Mouse (Mus musculus): ENCODE data around the gene Dclre1b. TPM values are rescaled to one million over a fixed set of nuclear protein-coding genes. Genes with fewer than 3 reads are reported as not detected.
"Not testable (repeated sequence)": the region's sequence is repeated elsewhere in the genome, so short reads cannot be mapped to it uniquely, and the experiment has no call there.

Gene Dclre1b
- polyA plus RNA-seq, 1 experiment from 2014 or later = 23.0 TPM

- no peak for ATAC-seq (ENCODE audit: low FRiP score, low TSS enrichment)
- Histone ChIP-seq H3K27ac (replicated peaks; ENCODE audit: low read depth, low read length) (no peak overlapping the region), H3K27me3 (ENCODE audit: control insufficient read depth, insufficient read depth, low read length) (no peaks in the 10 kb centered on the region), H3K4me1 (ENCODE audit: control insufficient read depth, insufficient read depth, low read length) (no peaks in the 10 kb centered on the region), H3K4me2 (ENCODE audit: low read length) (no peak overlapping the region), H3K36me3 (ENCODE audit: control insufficient read depth, insufficient read depth, low read length) (no peaks in the 10 kb centered on the region), H3K9me3 (ENCODE audit: control insufficient read depth, low read length) (no peaks in the 10 kb centered on the region), H3K9ac (replicated peaks; ENCODE audit: low read length) (no peak overlapping the region), H3K4me3 (replicated peaks; ENCODE audit: low read depth, low read length) (no peak overlapping the region)
- 86% methylated on average over 9 of the region's 9 CpGs for WGBS
- no peak for DNase-seq
Observed at GRCm38 (mm10) chr3:103850644-103851363, 41.6 kb upstream of the Dclre1b start.

- H3K4me1 ChIP-seq (ENCODE audit: control insufficient read depth, insufficient read depth, low read length); H3K36me3 ChIP-seq (ENCODE audit: control insufficient read depth, insufficient read depth, low read length); H3K4me3 ChIP-seq (replicated peaks; ENCODE audit: low read depth, low read length); H3K9ac ChIP-seq (replicated peaks; ENCODE audit: low read length); H3K27me3 ChIP-seq (ENCODE audit: control insufficient read depth, insufficient read depth, low read length); ATAC-seq (ENCODE audit: low FRiP score, low TSS enrichment); H3K4me2 ChIP-seq (ENCODE audit: low read length); DNase-seq; H3K9me3 ChIP-seq (ENCODE audit: control insufficient read depth, low read length); H3K27ac ChIP-seq (replicated peaks; ENCODE audit: low read depth, low read length): not testable (repeated sequence)
- WGBS = 93% methylated on average over 7 of the region's 7 CpGs
Observed at GRCm38 (mm10) chr3:103840946-103841345, 31.7 kb upstream of the Dclre1b start.

GRCm38 (mm10) chr3:103840195-103840594, 31.0 kb upstream of the Dclre1b start:
- ATAC-seq (ENCODE audit: low FRiP score, low TSS enrichment); H3K36me3 ChIP-seq (ENCODE audit: control insufficient read depth, insufficient read depth, low read length): not testable (repeated sequence)
- WGBS = 71% methylated on average over 3 of the region's 3 CpGs

GRCm38 (mm10) chr3:103839711-103840110, 30.5 kb upstream of the Dclre1b start:
- no peak for ATAC-seq (ENCODE audit: low FRiP score, low TSS enrichment)
- H3K27me3 ChIP-seq (ENCODE audit: control insufficient read depth, insufficient read depth, low read length) = no peaks in the 10 kb centered on the region
- H3K4me1 ChIP-seq (ENCODE audit: control insufficient read depth, insufficient read depth, low read length) = no peaks in the 10 kb centered on the region
- H3K27ac ChIP-seq (replicated peaks; ENCODE audit: low read depth, low read length) = no peak overlapping the region
- no peak for DNase-seq
- H3K4me2 ChIP-seq (ENCODE audit: low read length) = no peak overlapping the region
- no peaks in the 10 kb centered on the region; the same call in 1 of the 2 replicates for H3K9me3 ChIP-seq (ENCODE audit: control insufficient read depth, low read length)
- no peak overlapping the region for H3K9ac ChIP-seq (replicated peaks; ENCODE audit: low read length)
- no peak overlapping the region for H3K4me3 ChIP-seq (replicated peaks; ENCODE audit: low read depth, low read length)
- WGBS = 93% methylated on average over 6 of the region's 6 CpGs
- no peaks in the 10 kb centered on the region for H3K36me3 ChIP-seq (ENCODE audit: control insufficient read depth, insufficient read depth, low read length)

More at GRCm38 (mm10) chr3:103840195-103840594, 31.0 kb upstream of the Dclre1b start:
- H3K4me1 ChIP-seq (ENCODE audit: control insufficient read depth, insufficient read depth, low read length); H3K9ac ChIP-seq (replicated peaks; ENCODE audit: low read length); H3K4me3 ChIP-seq (replicated peaks; ENCODE audit: low read depth, low read length); H3K27ac ChIP-seq (replicated peaks; ENCODE audit: low read depth, low read length); DNase-seq; H3K4me2 ChIP-seq (ENCODE audit: low read length); H3K9me3 ChIP-seq (ENCODE audit: control insufficient read depth, low read length); H3K27me3 ChIP-seq (ENCODE audit: control insufficient read depth, insufficient read depth, low read length): not testable (repeated sequence)

- H3K4me3 ChIP-seq (replicated peaks; ENCODE audit: low read depth, low read length) = no peak overlapping the region
- ATAC-seq (ENCODE audit: low FRiP score, low TSS enrichment) = no peak
- H3K4me1 ChIP-seq (ENCODE audit: control insufficient read depth, insufficient read depth, low read length) = no peaks in the 10 kb centered on the region
- no peak overlapping the region for H3K4me2 ChIP-seq (ENCODE audit: low read length)
- H3K9me3 ChIP-seq (ENCODE audit: control insufficient read depth, low read length) = no peaks in the 10 kb centered on the region
- 98% methylated on average over 5 of the region's 5 CpGs for WGBS
- DNase-seq = no peak
- H3K27me3 ChIP-seq (ENCODE audit: control insufficient read depth, insufficient read depth, low read length) = no peaks in the 10 kb centered on the region
- no peaks in the 10 kb centered on the region for H3K36me3 ChIP-seq (ENCODE audit: control insufficient read depth, insufficient read depth, low read length)
- no peak overlapping the region for H3K9ac ChIP-seq (replicated peaks; ENCODE audit: low read length)
- no peak overlapping the region for H3K27ac ChIP-seq (replicated peaks; ENCODE audit: low read depth, low read length)
Observed at GRCm38 (mm10) chr3:103836453-103836852, 27.2 kb upstream of the Dclre1b start.

GRCm38 (mm10) chr3:103835951-103836310, 26.7 kb upstream of the Dclre1b start:
- H3K9me3 ChIP-seq (ENCODE audit: control insufficient read depth, low read length) = no peaks in the 10 kb centered on the region
- H3K9ac ChIP-seq (replicated peaks; ENCODE audit: low read length) = no peak overlapping the region
- no peaks in the 10 kb centered on the region for H3K36me3 ChIP-seq (ENCODE audit: control insufficient read depth, insufficient read depth, low read length)
- H3K27me3 ChIP-seq (ENCODE audit: control insufficient read depth, insufficient read depth, low read length) = no peaks in the 10 kb centered on the region
- H3K4me2 ChIP-seq (ENCODE audit: low read length) = no peak overlapping the region
- DNase-seq (no peak), ATAC-seq (ENCODE audit: low FRiP score, low TSS enrichment) (no peak)
- 85% methylated on average over 10 of the region's 10 CpGs for WGBS
- H3K4me3 ChIP-seq (replicated peaks; ENCODE audit: low read depth, low read length) = no peak overlapping the region
- no peaks in the 10 kb centered on the region for H3K4me1 ChIP-seq (ENCODE audit: control insufficient read depth, insufficient read depth, low read length)
- no peak overlapping the region for H3K27ac ChIP-seq (replicated peaks; ENCODE audit: low read depth, low read length)

GRCm38 (mm10) chr3:103835272-103835950, 26.2 kb upstream of the Dclre1b start:
- no peak overlapping the region for H3K4me2 ChIP-seq (ENCODE audit: low read length)
- H3K9ac ChIP-seq (replicated peaks; ENCODE audit: low read length) = no peak overlapping the region
- ATAC-seq (ENCODE audit: low FRiP score, low TSS enrichment) = no peak
- DNase-seq = no peak
- no peaks in the 10 kb centered on the region for H3K9me3 ChIP-seq (ENCODE audit: control insufficient read depth, low read length)
- 77% methylated on average over 6 of the region's 6 CpGs for WGBS
- no peaks in the 10 kb centered on the region for H3K4me1 ChIP-seq (ENCODE audit: control insufficient read depth, insufficient read depth, low read length)
- H3K36me3 ChIP-seq (ENCODE audit: control insufficient read depth, insufficient read depth, low read length) = no peaks in the 10 kb centered on the region
- no peak overlapping the region for H3K27ac ChIP-seq (replicated peaks; ENCODE audit: low read depth, low read length)
- no peaks in the 10 kb centered on the region for H3K27me3 ChIP-seq (ENCODE audit: control insufficient read depth, insufficient read depth, low read length)
- H3K4me3 ChIP-seq (replicated peaks; ENCODE audit: low read depth, low read length) = no peak overlapping the region

GRCm38 (mm10) chr3:103834001-103834400, 24.8 kb upstream of the Dclre1b start:
- Histone ChIP-seq H3K9ac (replicated peaks; ENCODE audit: low read length) (no peak overlapping the region), H3K4me3 (replicated peaks; ENCODE audit: low read depth, low read length) (no peak overlapping the region), H3K9me3 (ENCODE audit: control insufficient read depth, low read length) (no peaks in the 10 kb centered on the region), H3K4me2 (ENCODE audit: low read length) (no peak overlapping the region), H3K27ac (replicated peaks; ENCODE audit: low read depth, low read length) (no peak overlapping the region), H3K27me3 (ENCODE audit: control insufficient read depth, insufficient read depth, low read length) (no peaks in the 10 kb centered on the region), H3K36me3 (ENCODE audit: control insufficient read depth, insufficient read depth, low read length) (no peaks in the 10 kb centered on the region), H3K4me1 (ENCODE audit: control insufficient read depth, insufficient read depth, low read length) (no peaks in the 10 kb centered on the region)
- 91% methylated on average over 2 of the region's 2 CpGs for WGBS
- DNase-seq = no peak
- no peak for ATAC-seq (ENCODE audit: low FRiP score, low TSS enrichment)

- no peak within 1 kb of the TSS for H3K4me3 ChIP-seq (replicated peaks; ENCODE audit: low read depth, low read length)
- no peaks in the 10 kb centered on the region for H3K4me1 ChIP-seq (ENCODE audit: control insufficient read depth, insufficient read depth, low read length)
- no peak within 1 kb of the TSS for H3K27ac ChIP-seq (replicated peaks; ENCODE audit: low read depth, low read length)
- ATAC-seq (ENCODE audit: low FRiP score, low TSS enrichment) (no peak), DNase-seq (no peak)
- no peaks in the 10 kb centered on the region for H3K27me3 ChIP-seq (ENCODE audit: control insufficient read depth, insufficient read depth, low read length)
- no peak within 1 kb of the TSS for H3K9ac ChIP-seq (replicated peaks; ENCODE audit: low read length)
- H3K9me3 ChIP-seq (ENCODE audit: control insufficient read depth, low read length) = no peaks in the 10 kb centered on the region
- H3K36me3 ChIP-seq (ENCODE audit: control insufficient read depth, insufficient read depth, low read length) = no peaks in the 10 kb centered on the region
- no peak within 1 kb of the TSS for H3K4me2 ChIP-seq (ENCODE audit: low read length)
Observed at GRCm38 (mm10) chr3:103832426-103832825, 23.2 kb upstream of the Dclre1b start, which contains the start of gene Bcl2l15. TSS of gene Bcl2l15 (plus strand) at chr3:103832601.
